8 mouse cellular contexts compared by ENCODE assay signal in the genomic region with DNA sequence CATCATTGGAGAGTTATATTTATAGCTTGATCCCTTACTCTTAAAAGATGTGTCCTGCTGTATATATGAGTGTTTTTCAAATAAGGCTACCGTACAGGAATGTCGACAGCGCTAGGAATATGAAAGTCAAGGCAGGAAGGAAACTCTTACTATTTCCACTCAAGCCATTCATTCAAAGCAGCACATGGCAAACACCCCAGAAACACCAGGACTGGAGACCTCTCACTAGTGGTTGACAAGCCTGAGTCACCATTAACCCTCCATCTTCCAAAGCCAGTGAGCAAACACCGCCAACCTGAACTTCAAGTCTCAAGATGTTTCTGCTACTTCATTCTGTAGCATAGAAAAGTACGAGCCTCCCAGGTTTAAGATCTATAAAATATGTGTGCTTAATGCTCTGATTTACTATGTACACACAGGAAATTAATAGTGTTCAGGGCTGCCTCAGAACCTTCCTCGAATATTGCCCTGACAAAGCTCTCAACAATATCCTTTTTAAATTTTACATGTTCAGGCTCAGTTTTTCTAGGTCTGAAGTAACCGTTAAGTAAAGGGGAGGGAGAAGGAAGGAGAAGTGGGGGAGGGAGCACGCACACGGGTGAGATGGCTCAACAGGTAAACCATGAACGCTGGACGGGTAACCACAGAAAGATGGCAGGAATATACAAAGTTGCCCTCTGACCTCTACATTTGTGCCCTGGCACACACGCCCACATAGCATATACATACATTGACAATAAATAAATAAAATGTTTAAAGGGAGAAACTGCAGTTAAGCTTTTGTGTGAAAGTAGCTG. TPM values are rescaled to one million over a fixed set of nuclear protein-coding genes. Genes with fewer than 3 reads are reported as not detected.
DNase-seq lines count a peak whose midpoint lies in the region; ATAC-seq lines count a peak whose summit lies in the region.
"Had no signal": no experiment of that assay in that cellular context is flagged by ENCODE, and none has a peak within 500 bp of the region (broad histone marks: within the 10 kb centered on the region; RNA-seq: fewer than 3 reads in every experiment).

No protein-coding gene starts in this region.

- peak overlapping the region; percentile 48 for H3K4me2 ChIP-seq in kidney, embryonic 16.5 days (replicated peaks; ENCODE audit: low read depth, low read length)
- H3K4me2 ChIP-seq in heart, embryonic 13.5 days = peak overlapping the region; percentile 68
- peak overlapping the region; percentile 56 for H3K4me2 ChIP-seq in limb, embryonic 12.5 days

- no peak for DNase-seq in kidney, postnatal 25 days
- DNase-seq in natural killer cell, adult 2 months (ENCODE audit: low spot score in 2 of 2) = peak; percentile 7 to 13
- DNase-seq in layer of hippocampus, adult 11-12 months (ENCODE audit: low spot score) = no peak
- no peak for DNase-seq in layer of hippocampus, postnatal 25 days (ENCODE audit: extremely low spot score in 1 of 2, low spot score in 1 of 2)
- DNase-seq: left cerebral cortex, postnatal 4 days had no signal

- H3K4me3 ChIP-seq in kidney, embryonic 16.5 days (ENCODE audit: low read length) = peak overlapping the region; percentile 35; the same call in 1 of the 2 replicates
- H3K4me3 ChIP-seq in heart, embryonic 13.5 days = peak overlapping the region; percentile 61
- H3K4me3 ChIP-seq in limb, embryonic 12.5 days (replicated peaks) = no peak overlapping the region

- H3K4me1 ChIP-seq in kidney, embryonic 16.5 days (ENCODE audit: insufficient read depth, low read length) = no peaks in the 10 kb centered on the region
- peaks cover 35% of the 10 kb centered on the region for H3K4me1 ChIP-seq in heart, embryonic 13.5 days
- H3K4me1 ChIP-seq in limb, embryonic 12.5 days (replicated peaks) = peaks cover 16% of the 10 kb centered on the region

- H3K36me3 ChIP-seq in kidney, embryonic 16.5 days (ENCODE audit: insufficient read depth, low read length) = no peaks in the 10 kb centered on the region
- no peaks in the 10 kb centered on the region for H3K36me3 ChIP-seq in heart, embryonic 13.5 days
- H3K36me3 ChIP-seq in limb, embryonic 12.5 days = no peaks in the 10 kb centered on the region

- no peaks in the 10 kb centered on the region for H3K9me3 ChIP-seq in kidney, embryonic 16.5 days (ENCODE audit: low read length)
- H3K9me3 ChIP-seq in heart, embryonic 13.5 days = no peaks in the 10 kb centered on the region
- no peaks in the 10 kb centered on the region for H3K9me3 ChIP-seq in limb, embryonic 12.5 days

- H3K27ac ChIP-seq in kidney, embryonic 16.5 days (ENCODE audit: low read length) = no peak overlapping the region
- H3K27ac ChIP-seq in heart, embryonic 13.5 days (replicated peaks) = peak overlapping the region; percentile 96
- H3K27ac ChIP-seq in limb, embryonic 12.5 days = no peak overlapping the region

- WGBS in kidney, embryonic 16.5 days = 66% methylated on average over 12 of the region's 12 CpGs
- 42% methylated on average over 12 of the region's 12 CpGs for WGBS in heart, embryonic 13.5 days
- 61% methylated on average over 12 of the region's 12 CpGs for WGBS in limb, embryonic 12.5 days

- H3K27me3 ChIP-seq in kidney, embryonic 16.5 days (ENCODE audit: insufficient read depth, low read length) = no peaks in the 10 kb centered on the region
- H3K27me3 ChIP-seq in heart, embryonic 13.5 days (replicated peaks) = no peaks in the 10 kb centered on the region
- H3K27me3 ChIP-seq in limb, embryonic 12.5 days = no peaks in the 10 kb centered on the region

- H3K9ac ChIP-seq in kidney, embryonic 16.5 days (replicated peaks; ENCODE audit: low read length) = no peak overlapping the region
- peak overlapping the region; percentile 83 for H3K9ac ChIP-seq in heart, embryonic 13.5 days
- no peak overlapping the region for H3K9ac ChIP-seq in limb, embryonic 12.5 days (replicated peaks)

- ATAC-seq in kidney, embryonic 16.5 days (ENCODE audit: low FRiP score, low TSS enrichment) = no peak
- no peak for ATAC-seq in heart, embryonic 13.5 days (ENCODE audit: extremely low read depth, insufficient number of reproducible peaks, low FRiP score, low TSS enrichment)
- no peak for ATAC-seq in limb, embryonic 12.5 days (ENCODE audit: insufficient number of reproducible peaks, insufficient read depth, low FRiP score, low TSS enrichment, low read depth)

RNA-seq across cellular contexts. Expression of a gene that starts 34.2 kb away (rescaled TPM):
- 5.2 and 5.7 TPM in 2 replicates for polyA plus RNA-seq in kidney, embryonic 16.5 days (2015; fragmentation: Nextera tagmentation; extraction: Ambion mirVana)
- 24.5 and 27.3 TPM in 2 replicates for polyA plus RNA-seq in heart, embryonic 13.5 days (2015; fragmentation: Nextera tagmentation; extraction: Ambion mirVana)
- 1.6 and 2.5 TPM in 2 replicates for polyA plus RNA-seq in limb, embryonic 12.5 days (2016; fragmentation: Nextera tagmentation; extraction: Ambion mirVana)
- 10 to 100 TPM in 1 of 2 experiments, 1 to 10 TPM in 1; 8.4 to 14.4 TPM for total RNA-seq in layer of hippocampus, postnatal 25 days (2021)

Comparison
In these comparisons a context has a peak if more than half of its experiments do, and no peak if none do; other contexts are left out.
1. DNase-seq: peak in natural killer cell, adult 2 months (2 of 2); none in kidney, postnatal 25 days (0 of 2), layer of hippocampus, adult 11-12 months (single experiment) and layer of hippocampus, postnatal 25 days (0 of 2).
2. Peak in every context shown above with its lines, with median percentiles within 50 percentile points of each other: H3K4me2 ChIP-seq.